Mouse (Mus musculus) kidney, embryonic 14.5 days (tissue): ENCODE results near the gene Smurf2. TPM values are rescaled to one million over a fixed set of nuclear protein-coding genes. Genes with fewer than 3 reads are reported as not detected.
"Not testable (repeated sequence)": the region's sequence is repeated elsewhere in the genome, so short reads cannot be mapped to it uniquely, and the experiment has no call there.

Experiments used
- ATAC-seq: fragments of 200-750 bp; cut with Nextera tagmentation; 2 replicates; pipeline ENCODE4 v1.8.0; 2017; ENCODE audit warnings: moderate number of reproducible peaks, mild to moderate bottlenecking, moderate TSS enrichment, moderate library complexity; ENCODE audit not compliant: low FRiP score, low TSS enrichment
- H3K27ac ChIP-seq: fragments of 300-500 bp; sonication (generic); 2 replicates; pipeline ENCODE4 v1.5.1; 2014; ENCODE audit warnings: low read depth, mild to moderate bottlenecking, low read length, moderate library complexity, mixed read lengths
- H3K27me3 ChIP-seq: fragments of 300-500 bp; sonication (generic); 2 replicates; pipeline ENCODE4 v1.6.1; 2014; ENCODE audit warnings: mild to moderate bottlenecking, low read length; ENCODE audit not compliant: control insufficient read depth, insufficient read depth
- H3K36me3 ChIP-seq: fragments of 300-500 bp; sonication (generic); 2 replicates; pipeline ENCODE4 v1.6.1; 2014; ENCODE audit warnings: low read length, mixed read lengths; ENCODE audit not compliant: control insufficient read depth, insufficient read depth
- H3K4me1 ChIP-seq: fragments of 300-500 bp; sonication (generic); 2 replicates; pipeline ENCODE4 v1.6.1; 2014; ENCODE audit warnings: low read length, mixed read lengths; ENCODE audit not compliant: control insufficient read depth, insufficient read depth
- H3K4me2 ChIP-seq: fragments of 300-500 bp; sonication (generic); replicated peaks from 2 replicates; pipeline ENCODE4 v1.6.1; 2014; ENCODE audit warnings: low read depth, mild to moderate bottlenecking, low read length
- H3K4me3 ChIP-seq: fragments of 300-500 bp; sonication (generic); 2 replicates; pipeline ENCODE4 v1.5.1; 2014; ENCODE audit warnings: mild to moderate bottlenecking, low read length
- H3K9ac ChIP-seq: fragments of 300-500 bp; sonication (generic); 2 replicates; pipeline ENCODE4 v1.6.1; 2014; ENCODE audit warnings: low read depth, mild to moderate bottlenecking, low read length, moderate library complexity
- H3K9me3 ChIP-seq: fragments of 300-500 bp; sonication (generic); 2 replicates; pipeline ENCODE4 v1.6.1; 2016; ENCODE audit warnings: low read length; ENCODE audit not compliant: control insufficient read depth
- WGBS: fragments of 180-500 bp; shearing (Covaris S2); extraction: QIAGEN DNeasy Blood & Tissue Kit; methylation state at CpG from one replicate; pipeline ENCODE4 v1.1.7; 2014; 5-methylcytosine and 5-hydroxymethylcytosine counted together
- polyA plus RNA-seq: library from polyadenylated mRNA; unstranded; fragments of >200 nt; fragmentation: Nextera tagmentation; extraction: Ambion mirVana; gene quantifications from 2 replicates; pipeline ENCODE4 v1.2.1, GENCODE M21; 2014

The Smurf2 gene
- polyA plus RNA-seq, 1 experiment from 2014 or later: 19.1 TPM

DNA sequence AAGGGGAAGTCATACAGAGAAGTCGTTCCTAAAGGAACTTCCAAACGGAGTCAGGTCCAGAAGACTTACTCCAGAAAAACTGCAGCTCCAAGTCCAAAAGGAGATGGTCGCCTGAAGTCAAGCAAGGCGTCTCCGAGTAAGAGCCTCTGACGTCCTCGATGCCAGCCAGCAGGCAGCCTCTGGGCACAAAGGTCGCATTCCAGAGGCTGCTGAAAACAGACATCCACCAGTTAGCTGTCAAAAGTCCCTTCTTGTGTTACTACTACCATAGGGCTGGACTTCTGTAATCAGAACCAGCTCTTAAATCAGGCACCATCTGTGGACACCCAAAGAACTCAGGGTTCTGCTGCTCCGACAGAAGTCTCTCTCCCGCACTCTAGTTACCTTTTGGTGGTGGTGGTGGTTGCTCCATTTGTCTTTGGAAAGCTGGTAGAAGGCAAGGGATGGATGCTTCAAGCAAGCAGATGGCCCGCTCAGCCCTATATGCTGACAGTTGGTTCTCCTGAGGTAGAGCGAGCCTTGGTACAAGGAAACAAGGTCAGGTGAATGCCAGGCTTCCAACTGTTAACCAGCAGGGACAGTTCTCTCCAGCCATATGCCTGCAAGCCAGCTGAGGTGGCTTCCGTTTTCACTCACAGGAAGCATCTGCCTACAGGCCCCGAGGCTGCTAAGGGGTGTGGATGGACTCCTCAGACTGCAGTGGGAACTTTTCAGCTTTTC is 105.8 kb downstream of the Smurf2 start:
- no peaks in the 10 kb centered on the region for H3K9me3 ChIP-seq
- 75% methylated on average over 14 of the region's 14 CpGs for WGBS
- no peak overlapping the region for H3K4me3 ChIP-seq
- H3K4me1 ChIP-seq: 0 out of 2 replicates have a peak, but pooled peaks cover 2% of the 10 kb centered on the region
- H3K27me3 ChIP-seq: no peaks in the 10 kb centered on the region
- no peak overlapping the region for H3K4me2 ChIP-seq
- no peak overlapping the region for H3K27ac ChIP-seq
- H3K36me3 ChIP-seq: peaks cover 91% of the 10 kb centered on the region
- H3K9ac ChIP-seq: no peak overlapping the region
- ATAC-seq: 0 out of 2 replicates have a peak, but pooled peaks have one; percentile 28

DNA sequence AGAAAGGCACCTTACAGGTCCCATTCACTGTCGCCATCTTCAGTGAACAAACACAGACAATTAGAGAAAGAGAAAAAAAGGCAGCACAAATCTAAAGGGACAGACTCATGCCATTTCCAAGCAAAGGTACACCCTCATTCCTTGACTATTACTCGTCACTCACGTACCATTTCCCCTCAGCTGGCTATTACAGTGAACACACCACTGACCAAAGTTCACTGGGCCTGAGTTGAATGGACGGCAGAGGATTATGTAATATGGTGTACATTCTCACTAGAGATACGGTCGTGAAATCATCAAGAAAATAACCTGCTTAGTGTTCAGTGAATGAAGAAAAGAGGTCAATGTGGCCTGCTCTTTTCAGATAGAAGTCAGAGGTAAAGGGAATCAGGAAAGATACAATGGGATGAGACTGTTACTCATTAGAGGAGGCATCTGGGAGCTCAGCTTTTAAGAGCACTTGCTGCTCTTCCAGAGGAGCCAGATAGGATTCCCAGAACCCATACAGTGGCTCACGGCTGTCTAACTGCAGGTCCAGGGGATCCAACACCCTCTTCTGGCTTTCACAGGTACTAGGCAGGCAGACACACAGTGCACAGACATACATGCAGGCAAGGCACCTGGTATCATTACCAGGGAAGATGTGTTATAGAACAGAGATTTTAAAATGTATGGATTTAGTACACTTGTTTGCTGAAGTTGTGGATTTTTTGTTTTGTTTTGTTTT is 107.9 kb downstream of the Smurf2 start:
- no peak for ATAC-seq
- no peak overlapping the region for H3K27ac ChIP-seq
- no peaks in the 10 kb centered on the region for H3K9me3 ChIP-seq
- peaks cover 80% of the 10 kb centered on the region for H3K36me3 ChIP-seq
- H3K4me2 ChIP-seq: no peak overlapping the region
- no peaks in the 10 kb centered on the region for H3K27me3 ChIP-seq
- H3K9ac ChIP-seq: no peak overlapping the region
- no peaks in the 10 kb centered on the region for H3K4me1 ChIP-seq
- WGBS: 90% methylated on average over 7 of the region's 7 CpGs
- H3K4me3 ChIP-seq: no peak overlapping the region

DNA sequence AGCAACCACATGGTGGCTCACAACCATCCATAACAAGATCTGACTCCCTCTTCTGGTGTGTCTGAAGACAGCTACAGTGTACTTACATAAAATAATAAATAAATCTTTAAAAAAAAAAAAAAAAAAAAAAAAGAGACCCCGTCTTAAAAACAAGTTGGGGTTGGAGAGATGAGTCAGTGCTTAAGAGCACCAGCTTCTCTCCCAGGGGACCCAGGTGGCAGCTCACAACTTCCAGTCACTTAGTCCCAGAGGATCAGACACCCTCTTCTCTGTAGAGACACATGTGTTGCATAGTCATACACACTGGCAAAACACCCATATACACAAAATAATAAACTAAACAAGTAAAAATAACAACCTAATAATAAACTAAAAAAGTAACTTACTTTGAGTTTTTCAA is 113.1 kb downstream of the Smurf2 start:
- H3K9ac ChIP-seq, H3K4me3 ChIP-seq, ATAC-seq, H3K4me2 ChIP-seq, H3K27ac ChIP-seq, H3K27me3 ChIP-seq, H3K9me3 ChIP-seq, H3K4me1 ChIP-seq: not testable (repeated sequence)
- 82% methylated on average over 1 of the region's 1 CpGs for WGBS
- peaks cover 64% of the 10 kb centered on the region for H3K36me3 ChIP-seq

DNA sequence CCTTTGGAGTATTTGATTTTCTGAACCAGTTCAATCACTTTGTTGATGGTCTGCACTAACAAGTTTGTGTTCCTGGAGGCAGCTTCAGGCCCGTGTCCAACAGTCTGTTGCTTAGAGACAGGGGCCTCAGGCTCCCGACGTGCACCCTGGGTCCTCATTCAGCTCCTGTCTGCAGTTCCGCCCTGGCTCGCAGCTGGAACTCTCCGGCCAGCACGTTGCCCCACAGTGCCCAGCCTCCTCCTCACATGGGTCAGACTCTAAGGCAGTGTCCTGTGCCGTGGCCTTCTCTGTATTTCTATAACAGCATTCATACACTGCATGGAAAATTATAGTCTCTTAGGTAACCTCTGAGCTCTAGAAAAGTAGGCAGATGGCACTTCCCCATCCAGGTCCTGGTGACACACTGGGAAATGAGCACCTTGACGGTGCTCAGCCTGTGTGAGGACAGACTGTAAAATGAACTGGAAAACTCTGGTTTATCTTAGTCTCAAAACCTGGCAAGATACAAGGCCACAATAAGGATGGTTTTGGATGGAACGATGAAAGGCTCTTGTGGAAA is 118.4 kb downstream of the Smurf2 start:
- WGBS: 93% methylated on average over 10 of the region's 10 CpGs
- H3K4me3 ChIP-seq: no peak overlapping the region
- peaks cover 80% of the 10 kb centered on the region for H3K36me3 ChIP-seq
- H3K9ac ChIP-seq: no peak overlapping the region
- H3K4me2 ChIP-seq: no peak overlapping the region
- ATAC-seq: no peak
- H3K27me3 ChIP-seq: no peaks in the 10 kb centered on the region
- no peaks in the 10 kb centered on the region for H3K4me1 ChIP-seq
- H3K9me3 ChIP-seq: peaks cover 5% of the 10 kb centered on the region; the same call in 1 of the 2 replicates
- H3K27ac ChIP-seq: no peak overlapping the region

DNA sequence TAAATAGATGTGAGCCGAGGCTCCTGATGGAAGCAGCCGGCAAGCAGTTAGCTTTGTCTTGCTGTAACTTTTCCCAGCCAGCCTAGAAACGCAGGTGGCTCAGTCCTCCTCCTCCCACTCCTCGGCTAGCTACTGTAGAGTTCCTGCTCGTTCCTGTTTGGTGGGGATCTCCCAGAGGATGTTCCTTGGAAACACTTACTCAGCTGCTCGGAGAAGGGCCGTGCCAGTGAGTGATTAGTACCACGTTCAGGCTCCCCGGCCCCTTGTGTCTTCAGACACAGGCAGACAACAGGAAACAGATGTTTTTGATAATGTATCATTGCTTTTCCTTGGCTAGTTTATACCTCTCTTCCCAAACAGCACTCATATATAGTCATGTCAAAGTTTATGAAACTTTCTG is 124.8 kb downstream of the Smurf2 start:
- Histone ChIP-seq H3K9me3 (peaks cover 5% of the 10 kb centered on the region; the same call in 1 of the 2 replicates), H3K36me3 (peaks cover 70% of the 10 kb centered on the region)

DNA sequence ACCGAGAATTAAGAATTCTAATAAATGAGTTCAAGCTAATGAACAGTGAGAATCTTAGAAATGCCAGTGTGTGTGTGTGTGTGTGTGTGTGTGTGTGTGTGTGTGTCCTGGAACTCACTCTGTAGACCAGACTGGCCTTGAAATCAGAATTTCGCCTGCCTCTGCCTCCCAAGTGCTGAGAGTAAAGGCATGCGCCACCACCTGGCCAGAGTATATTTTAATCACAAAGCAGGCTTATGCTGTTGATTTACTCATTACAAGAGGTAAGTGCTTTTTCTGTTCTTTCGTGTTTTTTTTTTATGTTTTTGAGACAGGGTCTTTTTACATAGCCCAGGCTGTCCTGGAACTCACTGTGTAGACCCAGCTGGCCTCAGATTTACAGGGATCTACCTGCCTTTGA is 126.7 kb downstream of the Smurf2 start:
- Histone ChIP-seq H3K27ac (no peak overlapping the region), H3K4me3 (no peak overlapping the region), H3K9ac (no peak overlapping the region), H3K27me3 (no peaks in the 10 kb centered on the region), H3K4me1 (peaks cover 10% of the 10 kb centered on the region; the same call in 1 of the 2 replicates), H3K36me3 (peaks cover 52% of the 10 kb centered on the region), H3K4me2 (no peak overlapping the region), H3K9me3 (peaks cover 5% of the 10 kb centered on the region; the same call in 1 of the 2 replicates)
- ATAC-seq: no peak
- 79% methylated on average over 4 of the region's 4 CpGs for WGBS

More for the DNA sequence above, 124.8 kb downstream of the Smurf2 start:
- H3K27me3 ChIP-seq: no peaks in the 10 kb centered on the region
- no peak overlapping the region for H3K4me3 ChIP-seq
- no peak overlapping the region for H3K27ac ChIP-seq
- peaks cover under 1% of the 10 kb centered on the region; the same call in 1 of the 2 replicates for H3K4me1 ChIP-seq
- no peak overlapping the region for H3K4me2 ChIP-seq
- WGBS: 67% methylated on average over 9 of the region's 9 CpGs
- 0 out of 2 replicates have a peak, but pooled peaks have one; percentile 35 for ATAC-seq
- H3K9ac ChIP-seq: 0 out of 2 replicates have a peak overlapping the region, but pooled peaks have one; percentile 1

DNA sequence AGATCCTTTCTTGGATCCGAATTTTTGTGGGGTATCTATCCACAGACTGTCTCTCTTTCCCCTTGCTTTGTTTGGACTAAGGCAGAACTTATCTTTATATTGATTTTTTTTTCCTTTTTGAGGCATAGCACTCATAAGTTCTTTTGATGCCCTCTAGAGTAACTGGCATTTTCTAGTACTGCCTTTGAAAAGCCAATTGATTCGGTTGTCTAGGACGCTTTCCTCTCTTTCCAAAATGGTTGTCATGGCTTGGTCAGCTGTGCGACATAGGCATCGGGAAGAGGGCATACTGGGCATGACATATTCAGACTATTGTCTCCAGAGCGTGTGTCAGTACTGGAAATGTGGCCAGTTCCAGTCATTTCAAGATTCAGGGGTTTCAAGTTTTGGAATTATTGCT is 130.9 kb downstream of the Smurf2 start:
- ATAC-seq: no peak
- Histone ChIP-seq H3K27me3 (no peaks in the 10 kb centered on the region), H3K4me3 (peak overlapping the region; percentile 78), H3K9ac (peak overlapping the region; percentile 100), H3K9me3 (no peaks in the 10 kb centered on the region), H3K36me3 (peaks cover 52% of the 10 kb centered on the region), H3K4me2 (peak overlapping the region; percentile 67), H3K4me1 (peaks cover 19% of the 10 kb centered on the region; the same call in 1 of the 2 replicates), H3K27ac (peak overlapping the region; percentile 90)
- 0% methylated on average over 6 of the region's 6 CpGs for WGBS

DNA sequence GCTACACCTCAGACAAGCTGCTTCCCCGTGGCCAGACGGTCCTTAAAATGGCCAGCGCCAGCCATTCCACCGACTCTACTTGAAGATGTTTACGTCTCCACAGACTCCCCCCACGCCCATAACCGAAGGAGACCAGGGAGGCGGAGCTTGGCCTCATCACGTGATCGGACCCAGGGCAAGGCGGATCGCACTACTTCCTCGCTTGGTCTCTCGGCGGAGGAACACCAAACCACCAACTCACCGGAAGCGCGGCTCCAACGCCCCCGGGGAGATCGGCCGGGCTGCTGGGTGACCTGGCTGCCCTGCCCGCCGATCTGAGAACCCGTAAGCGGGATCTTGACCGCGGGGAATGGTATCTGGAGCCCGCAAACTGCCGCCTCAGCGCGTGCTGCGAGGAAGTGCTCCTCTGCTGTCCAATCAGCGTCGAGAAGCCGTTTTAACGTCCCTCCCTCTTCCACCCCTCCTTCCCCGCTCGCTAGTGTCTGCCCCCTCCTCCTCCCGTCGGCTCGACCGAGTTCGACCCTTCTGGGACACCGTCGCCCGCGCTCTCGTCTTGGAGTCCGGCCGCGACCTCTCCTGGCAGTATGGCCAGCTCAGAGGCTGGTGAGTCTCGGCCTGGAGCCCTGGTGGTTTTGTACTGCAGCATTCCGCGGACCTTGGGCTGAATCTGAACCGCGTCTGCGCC is 131.6 kb downstream of the Smurf2 start, which contains the start of the genes Ddx5 and Cep95:
Gene Ddx5, minus strand, starts transcription at position 411 of the 685 bp plus-strand sequence.
Gene Cep95, plus strand, starts transcription at position 478 of the 685 bp plus-strand sequence.
- Histone ChIP-seq H3K27me3 (no peaks in the 10 kb centered on the region), H3K4me1 (peaks cover 19% of the 10 kb centered on the region; the same call in 1 of the 2 replicates), H3K9me3 (no peaks in the 10 kb centered on the region), H3K9ac (peak within 1 kb of the TSS; percentile 100), H3K4me3 (peak within 1 kb of the TSS; percentile 78), H3K27ac (peak within 1 kb of the TSS; percentile 90), H3K36me3 (peaks cover 52% of the 10 kb centered on the region), H3K4me2 (peak within 1 kb of the TSS; percentile 67)
- under 1% methylated on average over 58 of the region's 58 CpGs for WGBS
- peak; percentile 91 for ATAC-seq
